Mouse (Mus musculus) hindbrain, embryonic 13.5 days (tissue): Measurements from ENCODE around the gene Nufip2. TPM values are rescaled to one million over a fixed set of nuclear protein-coding genes. Genes with fewer than 3 reads are reported as not detected.
A peak's percentile ranks its signal among the peaks of the same experiment; 100 is the strongest.
"Not testable (repeated sequence)": the region's sequence is repeated elsewhere in the genome, so short reads cannot be mapped to it uniquely, and the experiment has no call there.

Source experiments
- ATAC-seq: fragments of 200-750 bp; cut with Nextera tagmentation; 2 replicates; pipeline ENCODE4 v1.8.0; 2017; ENCODE audit warnings: moderate TSS enrichment; ENCODE audit not compliant: low FRiP score
- H3K27ac ChIP-seq: fragments of 300-500 bp; sonication (generic); 2 replicates; pipeline ENCODE4 v1.5.1; 2015; ENCODE audit warnings: inconsistent platforms, mild to moderate bottlenecking, moderate library complexity
- H3K27me3 ChIP-seq: fragments of 300-500 bp; sonication (generic); 2 replicates; pipeline ENCODE4 v1.6.1; 2015; ENCODE audit warnings: mild to moderate bottlenecking, inconsistent platforms
- H3K36me3 ChIP-seq: fragments of 300-500 bp; sonication (generic); 2 replicates; pipeline ENCODE4 v1.6.1; 2015; ENCODE audit warnings: mild to moderate bottlenecking, inconsistent platforms
- H3K4me1 ChIP-seq: fragments of 300-500 bp; sonication (generic); replicated peaks from 2 replicates; pipeline ENCODE4 v1.6.1; 2015; ENCODE audit warnings: inconsistent platforms
- H3K4me2 ChIP-seq: fragments of 300-500 bp; sonication (generic); 2 replicates; pipeline ENCODE4 v1.6.1; 2015; ENCODE audit warnings: inconsistent platforms, mild to moderate bottlenecking, moderate library complexity
- H3K4me3 ChIP-seq: fragments of 300-500 bp; sonication (generic); 2 replicates; pipeline ENCODE4 v1.5.1; 2015; ENCODE audit warnings: mild to moderate bottlenecking, inconsistent platforms
- H3K9ac ChIP-seq: fragments of 300-500 bp; sonication (generic); 2 replicates; pipeline ENCODE4 v1.6.1; 2015; ENCODE audit warnings: mild to moderate bottlenecking, inconsistent platforms
- H3K9me3 ChIP-seq: fragments of 300-500 bp; sonication (generic); 2 replicates; pipeline ENCODE4 v1.6.1; 2016; ENCODE audit warnings: inconsistent platforms
- WGBS: fragments of 180-500 bp; shearing (Covaris S2); methylation state at CpG from one replicate; pipeline ENCODE4 v1.1.7; 2015; 5-methylcytosine and 5-hydroxymethylcytosine counted together
- polyA plus RNA-seq: library from polyadenylated mRNA; unstranded; fragments of >200 nt; fragmentation: Nextera tagmentation; extraction: Ambion mirVana; gene quantifications from 2 replicates; pipeline ENCODE4 v1.2.1, GENCODE M21; 2015

The Nufip2 gene
- 4.2 and 4.6 TPM in 2 replicates for polyA plus RNA-seq

DNA sequence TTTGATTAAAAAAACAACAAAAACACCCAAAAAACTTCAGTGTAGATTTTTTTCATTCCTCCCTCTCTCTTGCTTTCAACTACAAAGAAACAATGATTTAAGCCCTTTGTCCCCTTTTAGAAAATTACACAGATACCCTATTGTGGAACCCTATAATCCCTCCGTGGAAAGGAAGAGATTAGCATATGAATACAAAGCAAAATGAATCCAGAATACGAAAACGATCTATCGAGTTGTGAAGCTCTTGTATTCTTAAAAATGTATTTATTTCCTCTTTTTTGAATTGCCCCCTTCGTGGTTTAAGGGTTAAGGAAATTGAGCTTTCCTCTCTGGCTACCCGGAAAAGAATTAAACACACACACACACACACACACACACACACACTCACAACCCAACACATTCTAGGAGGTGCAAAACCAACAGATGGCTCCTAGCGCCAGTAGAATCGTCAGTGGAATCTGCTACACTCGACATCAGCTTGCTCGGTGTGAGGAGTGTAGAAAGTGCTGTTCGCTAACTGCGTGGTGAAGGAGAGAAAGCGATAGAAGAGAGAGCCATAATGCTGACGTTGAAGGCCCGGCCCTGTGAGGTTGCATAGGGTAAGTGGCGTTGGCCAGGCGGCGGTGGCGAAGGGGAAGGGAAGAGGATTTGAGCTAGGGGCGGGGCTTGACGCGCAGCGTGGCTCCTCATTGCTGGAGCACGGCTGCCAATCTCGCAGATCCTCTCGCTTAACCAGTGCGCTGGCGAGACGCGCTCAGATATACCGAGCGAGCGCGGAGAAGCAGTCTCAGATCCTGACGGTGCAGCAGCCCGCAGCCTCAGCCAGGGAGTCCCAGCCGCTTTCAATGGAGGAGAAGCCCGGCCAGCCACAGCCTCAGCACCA is at the start of gene Nufip2:
Gene Nufip2, plus strand, starts transcription at position 773 of the 883 bp plus-strand sequence.
- Histone ChIP-seq H3K36me3 (no peaks in the 10 kb centered on the region), H3K4me3 (peak within 1 kb of the TSS; percentile 99), H3K9me3 (no peaks in the 10 kb centered on the region), H3K4me1 (peaks cover 15% of the 10 kb centered on the region), H3K9ac (peak within 1 kb of the TSS; percentile 98), H3K27ac (peak within 1 kb of the TSS; percentile 98), H3K27me3 (no peaks in the 10 kb centered on the region), H3K4me2 (peak within 1 kb of the TSS; percentile 73)
- under 1% methylated on average over 38 of the region's 38 CpGs for WGBS
- peak; percentile 99 for ATAC-seq

DNA sequence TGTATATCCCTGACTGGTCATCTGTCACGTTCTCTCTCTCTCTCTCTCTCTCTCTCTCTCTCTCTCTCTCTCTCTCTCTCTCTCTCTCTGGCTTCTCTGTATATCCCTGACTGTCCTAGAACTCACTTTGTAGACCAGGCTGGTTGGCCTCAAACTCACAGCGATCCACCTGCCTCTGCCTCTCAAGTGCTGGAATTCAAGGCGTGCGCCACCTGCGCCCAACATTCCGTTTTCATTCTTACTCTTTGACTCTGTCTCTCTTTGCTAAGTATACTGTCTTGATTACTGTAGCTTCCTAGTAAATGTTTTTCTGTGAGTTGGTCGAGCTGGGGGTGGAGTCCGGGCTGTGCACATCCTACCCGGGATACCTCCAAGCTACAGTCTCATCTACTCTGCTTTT is 44.6 kb upstream of the Nufip2 start:
- Histone ChIP-seq H3K36me3 (no peaks in the 10 kb centered on the region), H3K4me2 (no peak overlapping the region), H3K27ac (no peak overlapping the region), H3K4me1 (no peaks in the 10 kb centered on the region), H3K9ac (no peak overlapping the region), H3K4me3 (no peak overlapping the region), H3K9me3 (no peaks in the 10 kb centered on the region), H3K27me3 (no peaks in the 10 kb centered on the region)
- no peak for ATAC-seq
- WGBS: 91% methylated on average over 9 of the region's 9 CpGs

DNA sequence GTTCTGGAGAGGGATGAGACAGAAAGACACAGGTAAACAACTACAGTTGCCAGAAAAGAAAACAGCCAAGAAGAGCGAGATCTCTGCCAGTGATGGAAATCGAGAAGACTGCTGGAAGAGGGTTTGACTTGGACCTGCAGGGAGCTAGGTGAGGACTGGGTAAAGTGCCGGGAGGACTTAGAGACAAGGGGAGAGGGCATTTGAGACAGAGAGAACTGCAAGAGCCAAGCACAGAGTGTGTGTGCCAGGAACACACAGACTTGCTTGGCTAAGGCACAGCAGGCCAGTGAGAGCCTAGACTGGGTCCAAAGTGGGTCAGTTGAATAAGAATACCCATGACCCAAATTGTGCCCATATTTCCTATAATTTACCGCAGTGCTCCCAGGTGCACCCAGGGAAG is 40.5 kb upstream of the Nufip2 start:
- Histone ChIP-seq H3K36me3 (no peaks in the 10 kb centered on the region), H3K27me3 (no peaks in the 10 kb centered on the region), H3K9me3 (no peaks in the 10 kb centered on the region), H3K4me3 (no peak overlapping the region), H3K9ac (no peak overlapping the region), H3K27ac (no peak overlapping the region), H3K4me2 (no peak overlapping the region), H3K4me1 (no peaks in the 10 kb centered on the region)
- ATAC-seq: no peak
- WGBS: 90% methylated on average over 4 of the region's 4 CpGs

DNA sequence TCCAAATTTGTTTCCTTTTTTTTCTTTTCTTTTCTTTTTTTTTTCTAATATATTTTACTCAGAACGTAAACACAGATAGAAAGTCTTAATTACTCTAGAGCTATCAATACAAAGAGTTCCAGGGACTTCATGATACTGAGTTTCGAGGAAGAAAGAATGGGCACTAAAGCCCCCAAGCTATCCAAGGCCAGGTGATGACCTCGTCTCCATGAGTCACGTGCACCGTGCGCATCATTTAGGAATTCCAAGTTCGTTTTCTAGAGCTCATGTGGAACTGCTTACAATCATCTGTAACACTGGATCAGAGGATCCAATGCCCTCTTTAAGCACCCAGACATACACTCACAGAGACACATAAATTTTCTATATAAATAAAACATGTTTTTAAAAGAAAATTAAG is 37.1 kb upstream of the Nufip2 start:
- Histone ChIP-seq H3K27ac (no peak overlapping the region), H3K9me3 (no peaks in the 10 kb centered on the region), H3K27me3 (no peaks in the 10 kb centered on the region), H3K36me3 (no peaks in the 10 kb centered on the region), H3K4me3 (no peak overlapping the region), H3K9ac (no peak overlapping the region), H3K4me2 (no peak overlapping the region), H3K4me1 (no peaks in the 10 kb centered on the region)
- no peak for ATAC-seq
- WGBS: 81% methylated on average over 7 of the region's 7 CpGs

DNA sequence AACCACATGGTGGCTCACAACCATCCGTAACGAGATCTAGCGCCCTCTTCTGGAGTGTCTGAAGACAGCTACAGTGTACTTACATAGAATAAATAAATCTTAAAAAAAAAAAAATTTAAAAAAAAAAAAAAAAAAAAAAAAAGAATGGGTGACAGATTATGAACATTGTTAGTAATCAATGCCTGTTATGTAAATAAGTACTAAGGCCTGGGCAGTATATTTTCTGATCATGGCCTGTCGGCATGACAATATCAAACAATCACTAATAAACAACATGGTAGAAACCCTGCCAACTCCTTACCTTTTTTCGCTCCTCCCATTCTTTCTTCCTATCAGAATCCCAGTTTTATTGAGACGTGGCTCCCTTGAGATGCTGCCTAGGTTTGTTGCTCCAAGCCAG is 33.5 kb upstream of the Nufip2 start:
- no peaks in the 10 kb centered on the region for H3K27me3 ChIP-seq
- H3K9me3 ChIP-seq: no peaks in the 10 kb centered on the region
- H3K27ac ChIP-seq: no peak overlapping the region
- 60% methylated on average over 6 of the region's 6 CpGs for WGBS
- H3K4me2 ChIP-seq: no peak overlapping the region
- ATAC-seq: no peak
- H3K4me1 ChIP-seq: no peaks in the 10 kb centered on the region
- H3K9ac ChIP-seq: no peak overlapping the region
- no peaks in the 10 kb centered on the region for H3K36me3 ChIP-seq
- H3K4me3 ChIP-seq: no peak overlapping the region

DNA sequence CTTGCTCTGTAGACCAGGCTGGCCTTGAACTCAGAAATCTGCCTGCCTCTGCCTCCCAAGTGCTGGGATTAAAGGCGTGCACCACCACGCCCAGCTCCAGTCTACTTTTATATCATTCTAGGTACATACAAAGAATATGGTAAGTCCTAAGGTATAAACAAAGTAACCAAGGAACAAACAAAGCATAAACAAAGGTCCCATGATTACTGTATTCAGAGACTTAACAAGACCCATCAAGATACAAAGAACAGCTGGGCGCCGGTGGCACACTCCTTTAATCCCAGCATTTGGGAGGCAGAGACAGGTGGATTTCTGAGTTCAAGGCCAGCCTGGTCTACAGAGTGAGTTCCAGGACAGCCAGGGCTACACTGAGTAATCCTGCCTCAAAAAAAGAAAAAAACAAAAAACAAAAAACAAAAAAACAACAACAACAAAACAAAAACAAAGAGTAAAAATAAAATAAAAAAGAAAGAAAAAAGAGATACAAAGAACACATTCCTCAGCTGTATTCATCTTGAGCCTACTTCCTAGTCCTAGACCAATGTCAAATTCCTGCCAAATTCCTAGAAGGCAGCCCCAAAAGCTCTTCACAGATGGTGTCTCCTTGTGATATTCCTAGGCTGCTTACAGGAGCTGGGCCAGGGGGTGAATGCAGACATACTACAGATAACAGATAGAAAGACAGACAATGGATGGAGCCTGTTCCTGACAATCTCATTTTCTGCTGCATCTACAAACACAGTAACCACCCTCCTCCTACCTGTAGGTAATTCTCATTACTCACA is 32.4 kb upstream of the Nufip2 start:
- H3K27ac ChIP-seq, H3K9ac ChIP-seq, H3K36me3 ChIP-seq, H3K4me3 ChIP-seq, H3K4me1 ChIP-seq, H3K27me3 ChIP-seq, H3K4me2 ChIP-seq, H3K9me3 ChIP-seq, ATAC-seq: not testable (repeated sequence)
- 98% methylated on average over 4 of the region's 4 CpGs for WGBS

DNA sequence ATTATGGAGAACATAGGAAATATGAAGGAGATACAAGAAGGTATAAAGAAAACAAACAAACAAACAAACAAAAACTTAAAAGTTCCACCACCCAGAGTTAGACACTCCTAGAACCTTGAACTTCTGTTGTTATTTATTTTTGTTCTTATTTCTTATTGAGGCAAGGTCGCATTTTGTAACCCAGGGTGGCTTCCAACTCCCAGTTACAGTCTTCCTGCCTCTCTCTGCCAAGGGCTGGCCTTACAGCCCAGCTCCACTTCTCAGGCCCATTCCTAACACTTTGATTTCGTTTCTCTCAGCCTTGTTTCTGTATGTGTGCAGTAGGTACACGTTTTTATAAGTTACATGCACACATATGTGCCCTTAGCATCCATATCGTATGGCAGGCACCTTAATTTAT is 26.0 kb upstream of the Nufip2 start:
- WGBS: 70% methylated on average over 4 of the region's 4 CpGs
- no peak overlapping the region for H3K4me2 ChIP-seq
- no peak overlapping the region for H3K9ac ChIP-seq
- no peaks in the 10 kb centered on the region for H3K9me3 ChIP-seq
- H3K36me3 ChIP-seq: no peaks in the 10 kb centered on the region
- H3K4me3 ChIP-seq: no peak overlapping the region
- no peaks in the 10 kb centered on the region for H3K4me1 ChIP-seq
- no peaks in the 10 kb centered on the region for H3K27me3 ChIP-seq
- ATAC-seq: no peak
- no peak overlapping the region for H3K27ac ChIP-seq

DNA sequence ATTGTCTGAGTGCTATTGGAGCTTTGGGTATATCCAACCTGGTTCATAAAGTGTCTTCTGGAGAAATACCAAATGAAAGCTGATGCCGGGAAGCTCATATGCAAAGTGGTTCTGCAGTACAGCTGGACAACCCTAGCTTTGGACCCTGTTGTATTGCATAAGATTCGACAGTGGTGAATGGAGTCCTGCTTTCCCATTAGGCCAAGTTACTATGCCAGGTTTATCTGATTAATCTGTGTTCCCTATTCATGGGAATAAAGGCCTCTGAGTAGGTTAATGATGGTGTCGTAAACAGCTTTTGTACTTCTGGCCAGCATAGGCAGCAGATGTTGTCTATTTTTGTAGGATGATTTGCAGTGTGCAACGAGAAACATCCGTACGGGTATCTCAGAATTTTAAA is 22.3 kb upstream of the Nufip2 start:
- H3K27ac ChIP-seq: no peak overlapping the region
- no peaks in the 10 kb centered on the region for H3K36me3 ChIP-seq
- H3K27me3 ChIP-seq: no peaks in the 10 kb centered on the region
- H3K4me1 ChIP-seq: no peaks in the 10 kb centered on the region
- H3K4me2 ChIP-seq: no peak overlapping the region
- H3K4me3 ChIP-seq: no peak overlapping the region
- H3K9ac ChIP-seq: no peak overlapping the region
- no peak for ATAC-seq
- no peaks in the 10 kb centered on the region for H3K9me3 ChIP-seq
- 65% methylated on average over 6 of the region's 6 CpGs for WGBS

DNA sequence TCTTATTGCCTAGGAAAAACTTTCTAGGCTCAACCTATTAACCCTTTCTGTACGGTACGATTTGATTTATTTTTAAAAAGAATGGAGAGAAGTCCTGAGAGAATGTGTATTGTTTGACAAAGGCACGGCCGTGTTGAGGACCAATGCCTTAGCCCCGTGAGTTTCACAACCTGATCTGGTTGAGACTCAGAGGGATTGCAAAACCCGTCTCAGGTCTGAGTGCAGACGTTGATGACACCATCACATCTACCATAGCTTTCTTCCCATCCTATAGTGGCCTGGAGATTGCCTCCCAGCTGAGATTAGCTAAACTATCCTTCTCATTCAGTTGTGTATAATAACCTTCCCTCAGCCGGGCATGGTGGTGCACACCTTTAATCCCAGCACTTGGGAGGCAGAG is 21.9 kb upstream of the Nufip2 start:
- Histone ChIP-seq H3K27me3 (no peaks in the 10 kb centered on the region), H3K9me3 (no peaks in the 10 kb centered on the region), H3K4me2 (no peak overlapping the region), H3K4me1 (no peaks in the 10 kb centered on the region), H3K36me3 (no peaks in the 10 kb centered on the region), H3K9ac (no peak overlapping the region), H3K4me3 (no peak overlapping the region), H3K27ac (no peak overlapping the region)
- no peak for ATAC-seq
- WGBS: 85% methylated on average over 8 of the region's 8 CpGs

DNA sequence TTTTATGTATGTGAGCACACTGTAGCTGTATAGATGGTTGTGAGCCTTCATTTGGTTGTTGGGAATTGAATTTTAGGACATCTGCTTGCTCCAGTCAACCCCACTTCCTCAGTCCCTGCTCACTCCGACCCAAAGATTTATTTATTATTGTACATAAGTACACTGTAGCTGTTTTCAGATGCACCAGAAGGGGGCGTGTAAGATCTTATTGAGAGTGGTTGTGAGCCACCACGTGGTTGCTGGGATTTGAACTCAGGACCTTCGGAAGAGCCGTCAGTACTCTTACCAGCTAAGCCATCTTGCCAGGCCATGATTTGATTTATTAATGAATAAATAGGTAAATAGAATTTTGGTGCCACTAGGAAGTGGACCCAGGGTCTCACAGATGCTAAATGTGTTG is 20.6 kb upstream of the Nufip2 start:
- H3K4me3 ChIP-seq: not testable (repeated sequence)

DNA sequence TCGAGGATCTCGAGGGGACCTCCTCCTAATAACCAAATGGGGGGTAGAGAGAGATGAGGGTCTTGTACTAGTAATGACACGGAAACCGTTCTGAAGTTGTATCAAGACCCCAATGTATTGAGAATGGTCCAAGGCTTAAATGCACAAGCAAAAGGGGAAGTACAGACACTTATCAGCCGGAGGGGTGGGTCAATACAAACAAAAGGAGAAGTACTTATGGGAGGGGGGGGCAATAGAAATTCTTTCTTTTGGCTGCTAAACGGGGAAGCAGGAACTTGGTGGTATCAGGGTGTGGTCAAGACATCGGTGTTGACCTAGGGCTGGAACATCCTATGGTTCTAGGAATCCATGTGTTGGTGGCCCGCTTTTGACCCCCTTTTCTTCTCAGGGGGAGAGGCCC is 19.2 kb upstream of the Nufip2 start:
- H3K27me3 ChIP-seq, H3K27ac ChIP-seq, H3K9ac ChIP-seq, H3K4me1 ChIP-seq, H3K9me3 ChIP-seq, H3K4me3 ChIP-seq, ATAC-seq, H3K36me3 ChIP-seq, H3K4me2 ChIP-seq: not testable (repeated sequence)
- 91% methylated on average over 8 of the region's 8 CpGs for WGBS

More for the DNA sequence above, 20.6 kb upstream of the Nufip2 start:
- WGBS: 79% methylated on average over 5 of the region's 5 CpGs
- H3K27me3 ChIP-seq, H3K9me3 ChIP-seq, ATAC-seq, H3K4me2 ChIP-seq, H3K27ac ChIP-seq, H3K9ac ChIP-seq, H3K4me1 ChIP-seq, H3K36me3 ChIP-seq: not testable (repeated sequence)

DNA sequence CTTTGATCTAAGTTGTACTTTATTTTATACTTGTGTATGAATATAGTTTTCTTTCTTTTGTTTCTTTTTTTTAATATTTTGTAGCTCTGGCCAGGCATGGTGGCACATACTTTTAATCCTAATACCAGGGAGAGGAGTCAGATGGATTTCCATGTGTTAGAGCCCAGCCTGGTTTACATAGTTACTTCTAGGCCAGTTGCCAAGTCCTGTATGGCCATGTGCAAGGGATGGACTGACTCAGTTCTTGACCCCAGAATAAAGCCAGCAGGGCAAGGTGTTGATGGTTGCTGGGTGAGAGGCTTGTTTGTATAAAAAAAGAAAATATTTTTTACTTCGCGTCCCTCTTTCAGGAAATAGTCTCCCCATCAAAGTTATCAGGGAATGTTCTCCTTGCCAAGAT is 13.2 kb upstream of the Nufip2 start:
- no peak overlapping the region for H3K9ac ChIP-seq
- no peaks in the 10 kb centered on the region for H3K4me1 ChIP-seq
- no peak overlapping the region for H3K27ac ChIP-seq
- no peaks in the 10 kb centered on the region for H3K36me3 ChIP-seq
- no peaks in the 10 kb centered on the region for H3K27me3 ChIP-seq
- peaks cover 5% of the 10 kb centered on the region; the same call in 1 of the 2 replicates for H3K9me3 ChIP-seq
- no peak overlapping the region for H3K4me2 ChIP-seq
- no peak overlapping the region for H3K4me3 ChIP-seq
- 95% methylated on average over 2 of the region's 2 CpGs for WGBS
- no peak for ATAC-seq
